Mouse (Mus musculus) thymus, postnatal 36 days (tissue): ENCODE data around the gene Ccnl2.

Source experiments
- DNase-seq, 2 experiments: peaks; one replicate each; pipeline ENCODE4 v3.0.0; 2022; ENCODE audit warnings: mixed read lengths in 2 of 2

Gene Ccnl2

GRCm38 (mm10) chr4:155871404-155871803, 59.1 kb downstream of the Ccnl2 start:
- no peak for DNase-seq
